Comparison of ENCODE assay signal across 8 mouse cellular contexts in the genomic region with DNA sequence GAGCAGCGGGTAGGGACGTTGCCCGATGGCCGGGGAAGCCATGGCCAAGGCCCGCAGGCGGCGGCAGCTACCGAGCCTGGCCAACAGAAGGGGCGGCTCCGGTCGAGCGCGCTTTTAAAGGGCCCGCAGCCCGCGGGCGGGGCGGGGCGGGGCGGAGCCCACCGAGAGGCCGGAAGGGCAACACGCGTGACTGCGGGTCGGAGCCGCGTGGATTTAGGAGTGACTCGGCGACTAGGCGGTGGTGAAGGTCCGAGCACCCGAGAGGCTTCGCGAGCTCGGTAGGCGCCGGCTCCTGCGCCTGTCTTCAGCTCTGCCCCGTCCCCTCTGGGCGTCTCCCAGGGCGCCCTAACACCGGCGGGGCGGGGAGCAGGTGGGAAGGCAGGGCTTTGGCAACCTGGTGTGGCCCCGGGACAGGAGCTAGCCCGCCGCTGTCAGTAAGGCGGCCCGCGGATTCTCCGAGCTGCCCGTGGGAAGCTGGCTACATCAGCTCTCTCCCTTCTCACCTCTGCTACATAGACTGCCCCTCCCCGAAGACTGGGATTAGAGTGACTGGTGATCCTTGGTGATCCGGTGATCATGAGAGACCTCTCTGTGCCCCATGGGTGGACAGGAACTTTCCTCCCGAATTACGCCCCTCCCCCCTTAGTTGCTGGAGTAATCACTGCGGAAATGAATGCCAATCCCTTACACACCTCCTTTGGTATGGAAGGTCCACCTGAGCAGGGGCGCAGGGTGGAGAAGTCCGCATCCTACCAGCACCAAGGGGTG. TPM values are rescaled to one million over a fixed set of nuclear protein-coding genes. Genes with fewer than 3 reads are reported as not detected.
A peak's percentile ranks its signal among the peaks of the same experiment; 100 is the strongest.
DNase-seq lines count a peak whose midpoint lies in the region; ATAC-seq and TF ChIP-seq lines count a peak whose summit lies in the region.

Rassf5 (minus strand) TSS at position 170 of the 768 bp plus-strand sequence.

- H3K9ac ChIP-seq in forebrain, embryonic 11.5 days (ENCODE audit: low read length), result peak within 1 kb of the TSS; percentile 60
- peak within 1 kb of the TSS; percentile 85 for H3K9ac ChIP-seq in heart, embryonic 16.5 days (ENCODE audit: low read length)
- peak within 1 kb of the TSS; percentile 42; the same call in 1 of the 2 replicates for H3K9ac ChIP-seq in liver, embryonic 15.5 days
- H3K9ac ChIP-seq in neural tube, embryonic 11.5 days (ENCODE audit: low read length), result peak within 1 kb of the TSS; percentile 60
- peak within 1 kb of the TSS; percentile 80 for H3K9ac ChIP-seq in stomach, postnatal 0 days (ENCODE audit: low read length)

- no peaks in the 10 kb centered on the region for H3K36me3 ChIP-seq in forebrain, embryonic 11.5 days (ENCODE audit: control insufficient read depth, insufficient read depth, low read length)
- no peaks in the 10 kb centered on the region for H3K36me3 ChIP-seq in heart, embryonic 16.5 days (ENCODE audit: control insufficient read depth, insufficient read depth)
- no peaks in the 10 kb centered on the region for H3K36me3 ChIP-seq in liver, embryonic 15.5 days (replicated peaks)
- no peaks in the 10 kb centered on the region for H3K36me3 ChIP-seq in neural tube, embryonic 11.5 days (ENCODE audit: control insufficient read depth, insufficient read depth, low read length)
- no peaks in the 10 kb centered on the region for H3K36me3 ChIP-seq in stomach, postnatal 0 days (ENCODE audit: control insufficient read depth, insufficient read depth, low read length)

- no peaks in the 10 kb centered on the region for H3K9me3 ChIP-seq in forebrain, embryonic 11.5 days (ENCODE audit: control insufficient read depth, low read length)
- no peaks in the 10 kb centered on the region for H3K9me3 ChIP-seq in heart, embryonic 16.5 days (replicated peaks; ENCODE audit: control insufficient read depth, low read length)
- no peaks in the 10 kb centered on the region for H3K9me3 ChIP-seq in liver, embryonic 15.5 days (replicated peaks)
- no peaks in the 10 kb centered on the region for H3K9me3 ChIP-seq in neural tube, embryonic 11.5 days (ENCODE audit: control insufficient read depth, low read length)
- H3K9me3 ChIP-seq in stomach, postnatal 0 days (ENCODE audit: control insufficient read depth, low read length), result no peaks in the 10 kb centered on the region

- peak; percentile 65 for DNase-seq in CD4-positive, CD25-positive, alpha-beta regulatory T cell, adult 2 months (ENCODE audit: low read depth, low spot score)
- DNase-seq in brain, adult 2 months (ENCODE audit: low read depth, low spot score), result peak; percentile 79
- peak; percentile 71 for DNase-seq in forebrain, embryonic 11.5 days (ENCODE audit: low spot score)
- DNase-seq in kidney, postnatal 25 days, result peak; percentile 75 to 88
- peak; percentile 63 for DNase-seq in neural tube, embryonic 11.5 days (ENCODE audit: low spot score)
- DNase-seq in stomach, postnatal 0 days (ENCODE audit: low spot score), result peak; percentile 79

- no peak for TF ChIP-seq EP300 in stomach, postnatal 0 days (optimal IDR thresholded peaks at IDR 0.05)

- peak within 1 kb of the TSS; percentile 97 for H3K4me2 ChIP-seq in forebrain, embryonic 11.5 days (ENCODE audit: low read depth, low read length, severe bottlenecking)
- peak within 1 kb of the TSS; percentile 98 for H3K4me2 ChIP-seq in heart, embryonic 16.5 days (ENCODE audit: low read depth, low read length)
- peak within 1 kb of the TSS; percentile 74 for H3K4me2 ChIP-seq in liver, embryonic 15.5 days
- peak within 1 kb of the TSS; percentile 86 for H3K4me2 ChIP-seq in neural tube, embryonic 11.5 days (ENCODE audit: low read depth)
- H3K4me2 ChIP-seq in stomach, postnatal 0 days (replicated peaks; ENCODE audit: low read depth), result peak within 1 kb of the TSS; percentile 98

- ATAC-seq in forebrain, embryonic 11.5 days (replicated peaks; ENCODE audit: low FRiP score), result peak; percentile 48
- ATAC-seq in heart, embryonic 16.5 days (replicated peaks; ENCODE audit: extremely low read depth, insufficient read depth, low FRiP score), result peak; percentile 61
- peak; percentile 66 for ATAC-seq in liver, embryonic 15.5 days (ENCODE audit: insufficient read depth)
- ATAC-seq in neural tube, embryonic 11.5 days (ENCODE audit: insufficient read depth, low FRiP score, low TSS enrichment), result peak; percentile 53
- peak; percentile 75 for ATAC-seq in stomach, postnatal 0 days (ENCODE audit: low FRiP score, low TSS enrichment)

- WGBS in forebrain, embryonic 11.5 days, result under 1% methylated on average over 56 of the region's 60 CpGs
- under 1% methylated on average over 49 of the region's 60 CpGs for WGBS in heart, embryonic 16.5 days
- 1% methylated on average over 60 of the region's 60 CpGs for WGBS in liver, embryonic 15.5 days (ENCODE audit: insufficient replicate concordance)
- WGBS in neural tube, embryonic 11.5 days, result 2% methylated on average over 54 of the region's 60 CpGs
- WGBS in stomach, postnatal 0 days, result under 1% methylated on average over 51 of the region's 60 CpGs

- H3K27me3 ChIP-seq in forebrain, embryonic 11.5 days (ENCODE audit: control insufficient read depth, insufficient read depth, low read length), result peaks cover 28% of the 10 kb centered on the region
- H3K27me3 ChIP-seq in heart, embryonic 16.5 days (ENCODE audit: control insufficient read depth, insufficient read depth, low read length), result peaks cover 16% of the 10 kb centered on the region
- H3K27me3 ChIP-seq in liver, embryonic 15.5 days, result peaks cover 91% of the 10 kb centered on the region
- peaks cover 23% of the 10 kb centered on the region for H3K27me3 ChIP-seq in neural tube, embryonic 11.5 days (ENCODE audit: control insufficient read depth, insufficient read depth, low read length)
- no peaks in the 10 kb centered on the region for H3K27me3 ChIP-seq in stomach, postnatal 0 days (ENCODE audit: control insufficient read depth, insufficient read depth, low read length)

- no peak within 1 kb of the TSS for H3K27ac ChIP-seq in forebrain, embryonic 11.5 days (ENCODE audit: low read depth, low read length)
- H3K27ac ChIP-seq in heart, embryonic 16.5 days (ENCODE audit: low read length), result 0 out of 2 replicates have a peak within 1 kb of the TSS, but pooled peaks have one; percentile 7
- no peak within 1 kb of the TSS for H3K27ac ChIP-seq in liver, embryonic 15.5 days (replicated peaks)
- no peak within 1 kb of the TSS for H3K27ac ChIP-seq in neural tube, embryonic 11.5 days (ENCODE audit: low read depth, low read length)
- H3K27ac ChIP-seq in stomach, postnatal 0 days (replicated peaks), result peak within 1 kb of the TSS; percentile 73

- H3K4me1 ChIP-seq in forebrain, embryonic 11.5 days (replicated peaks; ENCODE audit: control insufficient read depth, insufficient read depth, low read length), result peaks cover 5% of the 10 kb centered on the region; the same call in 1 of the 2 replicates
- peaks cover 15% of the 10 kb centered on the region for H3K4me1 ChIP-seq in heart, embryonic 16.5 days (ENCODE audit: control insufficient read depth, insufficient read depth, low read length)
- peaks cover 35% of the 10 kb centered on the region for H3K4me1 ChIP-seq in liver, embryonic 15.5 days (replicated peaks)
- H3K4me1 ChIP-seq in neural tube, embryonic 11.5 days (ENCODE audit: control insufficient read depth, insufficient read depth, low read length), result no peaks in the 10 kb centered on the region
- H3K4me1 ChIP-seq in stomach, postnatal 0 days (replicated peaks; ENCODE audit: control insufficient read depth, insufficient read depth), result 0 out of 2 replicates have a peak, but pooled peaks cover 4% of the 10 kb centered on the region

- no peak for TF ChIP-seq CTCF in stomach, postnatal 0 days (IDR thresholded peaks at IDR 0.05; ENCODE audit: low read depth)

- peak within 1 kb of the TSS; percentile 59 for H3K4me3 ChIP-seq in forebrain, embryonic 11.5 days (ENCODE audit: low read depth, low read length)
- peak within 1 kb of the TSS; percentile 82 for H3K4me3 ChIP-seq in heart, embryonic 16.5 days (ENCODE audit: low read length)
- H3K4me3 ChIP-seq in liver, embryonic 15.5 days (replicated peaks), result peak within 1 kb of the TSS; percentile 59
- peak within 1 kb of the TSS; percentile 61 for H3K4me3 ChIP-seq in neural tube, embryonic 11.5 days (ENCODE audit: low read depth, low read length)
- peak within 1 kb of the TSS; percentile 72 for H3K4me3 ChIP-seq in stomach, postnatal 0 days (ENCODE audit: low read depth, low read length)

RNA-seq across cellular contexts. Expression of gene Rassf5, which starts in this region (rescaled TPM):
- 0.95 and 1.3 TPM in 2 replicates for polyA plus RNA-seq in forebrain, embryonic 11.5 days (2014; fragmentation: Nextera tagmentation; extraction: Ambion mirVana)
- 15.0 and 22.5 TPM in 2 replicates for polyA plus RNA-seq in heart, embryonic 16.5 days (2015; fragmentation: Nextera tagmentation; extraction: Ambion mirVana)
- 6.1 and 6.7 TPM in 2 replicates for polyA plus RNA-seq in liver, embryonic 15.5 days (2015; fragmentation: Nextera tagmentation; extraction: Ambion mirVana)
- polyA plus RNA-seq in neural tube, embryonic 11.5 days (2014; fragmentation: Nextera tagmentation; extraction: Ambion mirVana), result 1.2 and 1.4 TPM in 2 replicates
- polyA plus RNA-seq in stomach, postnatal 0 days (2015; fragmentation: Nextera tagmentation; extraction: Ambion mirVana), result 7.9 and 8.6 TPM in 2 replicates

Comparison
In these comparisons a context has a peak if more than half of its experiments do, and no peak if none do; other contexts are left out.
1. H3K27ac ChIP-seq: peak in heart, embryonic 16.5 days (single experiment) and stomach, postnatal 0 days (single experiment); none in forebrain, embryonic 11.5 days (single experiment), liver, embryonic 15.5 days (single experiment) and neural tube, embryonic 11.5 days (single experiment).
2. Peak in every context shown above with its lines, with median percentiles within 50 percentile points of each other: DNase-seq, ATAC-seq, H3K4me2 ChIP-seq, H3K4me3 ChIP-seq and H3K9ac ChIP-seq.